Mouse (Mus musculus) midbrain, postnatal 0 days (tissue): ENCODE data around the gene Chrdl2. TPM values are rescaled to one million over a fixed set of nuclear protein-coding genes. Genes with fewer than 3 reads are reported as not detected.
A peak's percentile ranks its signal among the peaks of the same experiment; 100 is the strongest.

Experiments used
- ATAC-seq: fragments of 200-750 bp; cut with Nextera tagmentation; 2 replicates; pipeline ENCODE4 v1.8.0; 2017; ENCODE audit warnings: moderate number of reproducible peaks, mild to moderate bottlenecking, moderate TSS enrichment, moderate library complexity; ENCODE audit not compliant: low FRiP score
- DNase-seq: peaks from one replicate; pipeline ENCODE4 v3.0.0-alpha.2; 2015; ENCODE audit warnings: low spot score
- H3K27ac ChIP-seq: fragments of 300-500 bp; sonication (generic); 2 replicates; pipeline ENCODE4 v1.5.1; 2014; ENCODE audit warnings: low read depth, mild to moderate bottlenecking, low read length, mixed read lengths
- H3K27me3 ChIP-seq: fragments of 300-500 bp; sonication (generic); 2 replicates; pipeline ENCODE4 v1.6.1; 2014; ENCODE audit warnings: low read length, control low read depth, mixed read lengths; ENCODE audit not compliant: insufficient read depth
- H3K36me3 ChIP-seq: fragments of 300-500 bp; sonication (generic); 2 replicates; pipeline ENCODE4 v1.6.1; 2014; ENCODE audit warnings: low read length, control low read depth, mixed read lengths; ENCODE audit not compliant: insufficient read depth
- H3K4me1 ChIP-seq: fragments of 300-500 bp; sonication (generic); 2 replicates; pipeline ENCODE4 v1.6.1; 2014; ENCODE audit warnings: mild to moderate bottlenecking, control low read depth, antibody characterized with exemption, low read length, mixed read lengths; ENCODE audit not compliant: insufficient read depth
- H3K4me2 ChIP-seq: fragments of 300-500 bp; sonication (generic); 2 replicates; pipeline ENCODE4 v1.6.1; 2014; ENCODE audit warnings: low read depth, mild to moderate bottlenecking, low read length, mixed read lengths; ENCODE audit not compliant: poor library complexity, severe bottlenecking
- H3K4me3 ChIP-seq: fragments of 300-500 bp; sonication (generic); 2 replicates; pipeline ENCODE4 v1.5.1; 2014; ENCODE audit warnings: low read depth, mild to moderate bottlenecking, low read length, moderate library complexity
- H3K9ac ChIP-seq: fragments of 300-500 bp; sonication (generic); replicated peaks from 2 replicates; pipeline ENCODE4 v1.6.1; 2014; ENCODE audit warnings: mild to moderate bottlenecking, low read length, moderate library complexity, mixed read lengths; ENCODE audit not compliant: poor library complexity, severe bottlenecking
- H3K9me3 ChIP-seq: fragments of 300-500 bp; sonication (generic); 2 replicates; pipeline ENCODE4 v1.6.1; 2016; ENCODE audit warnings: low read length, control low read depth
- CTCF ChIP-seq: IDR thresholded peaks from 2 replicates; pipeline ENCODE4 v1.5.1; 2016; ENCODE audit warnings: antibody characterized with exemption, mild to moderate bottlenecking
- WGBS: fragments of 180-500 bp; shearing (Covaris S2); extraction: QIAGEN DNeasy Blood & Tissue Kit; methylation state at CpG from one replicate; pipeline ENCODE4 v1.1.7; 2014; 5-methylcytosine and 5-hydroxymethylcytosine counted together
- polyA plus RNA-seq: library from polyadenylated mRNA; unstranded; fragments of >200 nt; fragmentation: Nextera tagmentation; extraction: Ambion mirVana; gene quantifications from 2 replicates; pipeline ENCODE4 v1.2.1, GENCODE M21; 2015
- total RNA-seq: library from RNA; depleted of rRNA; stranded (reverse); fragments of >200 nt; gene quantifications from 2 replicates; pipeline ENCODE4 v1.2.3, GENCODE M21; 2014; rRNA removed

The Chrdl2 gene
- total and polyA plus RNA-seq, 2 experiments from 2014 or later: 0.23 to 1.7 TPM

GRCm38 (mm10) chr7:100082836-100083235 is 76.9 kb downstream of the Chrdl2 start:
- no peaks in the 10 kb centered on the region for H3K27me3 ChIP-seq
- H3K36me3 ChIP-seq: peaks cover 33% of the 10 kb centered on the region
- no peak overlapping the region for H3K4me3 ChIP-seq
- H3K4me1 ChIP-seq: no peaks in the 10 kb centered on the region
- ATAC-seq (no peak), DNase-seq (no peak)
- no peak overlapping the region for H3K27ac ChIP-seq
- TF ChIP-seq CTCF: no peak
- no peaks in the 10 kb centered on the region for H3K9me3 ChIP-seq
- H3K4me2 ChIP-seq: no peak overlapping the region
- H3K9ac ChIP-seq: no peak overlapping the region
- WGBS: 89% methylated on average over 6 of the region's 6 CpGs

GRCm38 (mm10) chr7:100083812-100084211 is 77.8 kb downstream of the Chrdl2 start:
- Histone ChIP-seq H3K4me1 (no peaks in the 10 kb centered on the region), H3K9me3 (no peaks in the 10 kb centered on the region), H3K4me2 (no peak overlapping the region), H3K27me3 (no peaks in the 10 kb centered on the region), H3K36me3 (peaks cover 35% of the 10 kb centered on the region), H3K27ac (no peak overlapping the region), H3K9ac (no peak overlapping the region), H3K4me3 (no peak overlapping the region)
- ATAC-seq: no peak
- WGBS: 82% methylated on average over 6 of the region's 6 CpGs
- TF ChIP-seq CTCF: peak; percentile 27; the same call in 1 of the 2 replicates
- DNase-seq: no peak

Other genes with a start within 250 kb of the Chrdl2 start
- not detected in 2 replicates for gene Olfr521, start 242.7 kb upstream of the Chrdl2 start, total RNA-seq
- not detected in 2 replicates for gene Olfr521, start 242.7 kb upstream of the Chrdl2 start, polyA plus RNA-seq
- gene Neu3, start 177.8 kb upstream of the Chrdl2 start, total RNA-seq: 1.8 and 4.3 TPM in 2 replicates
- gene Neu3, start 177.8 kb upstream of the Chrdl2 start, polyA plus RNA-seq: 1.8 TPM in 2 replicates
- 1.6 and 2.4 TPM in 2 replicates for gene Xrra1, start 147.1 kb upstream of the Chrdl2 start, total RNA-seq
- gene Xrra1, start 147.1 kb upstream of the Chrdl2 start, polyA plus RNA-seq: 1.9 and 2.1 TPM in 2 replicates
- 119 and 136 TPM in 2 replicates for gene Spcs2, start 142.7 kb upstream of the Chrdl2 start, total RNA-seq
- 251 and 264 TPM in 2 replicates for gene Spcs2, start 142.7 kb upstream of the Chrdl2 start, polyA plus RNA-seq
- gene Rnf169, start 25.7 kb upstream of the Chrdl2 start, total RNA-seq: 17.1 and 18.8 TPM in 2 replicates
- 3.1 and 3.6 TPM in 2 replicates for gene Rnf169, start 25.7 kb upstream of the Chrdl2 start, polyA plus RNA-seq
- gene Pold3, start 115.4 kb downstream of the Chrdl2 start, total RNA-seq: 35.5 and 37.7 TPM in 2 replicates
- gene Pold3, start 115.4 kb downstream of the Chrdl2 start, polyA plus RNA-seq: 40.5 and 42.6 TPM in 2 replicates
- 15.5 and 16.6 TPM in 2 replicates for gene Lipt2, start 153.1 kb downstream of the Chrdl2 start, total RNA-seq
- 17.1 and 19.5 TPM in 2 replicates for gene Lipt2, start 153.1 kb downstream of the Chrdl2 start, polyA plus RNA-seq
- not detected in 2 replicates for gene Kcne3, start 170.3 kb downstream of the Chrdl2 start, total RNA-seq
- gene Kcne3, start 170.3 kb downstream of the Chrdl2 start, polyA plus RNA-seq: 0.27 TPM in 1 of 2 replicates, not detected in the other
- gene Pgm2l1, start 221.2 kb downstream of the Chrdl2 start, total RNA-seq: 188 and 214 TPM in 2 replicates
- gene Pgm2l1, start 221.2 kb downstream of the Chrdl2 start, polyA plus RNA-seq: 38.6 and 46.2 TPM in 2 replicates